Mouse (Mus musculus) heart, adult 2 months (tissue): ENCODE measurements around the gene Lrrn3.

Experiments
- CTCF ChIP-seq: fragments of 200-600 bp; IDR thresholded peaks from 2 replicates; pipeline ENCODE4 v1.8.1; 2022; ENCODE audit warnings: antibody characterized with exemption, mild to moderate bottlenecking, moderate library complexity
- EP300 ChIP-seq: fragments of 200-500 bp; IDR thresholded peaks from 2 replicates; pipeline ENCODE4 v1.6.1; 2011; ENCODE audit warnings: low read depth, low read length, control low read depth; ENCODE audit not compliant: insufficient read depth
- POLR2A ChIP-seq: fragments of 200-500 bp; IDR thresholded peaks from 2 replicates; pipeline ENCODE4 v1.6.1; 2011; ENCODE audit warnings: mild to moderate bottlenecking, low read depth, low read length, control low read depth; ENCODE audit not compliant: insufficient read depth

DNA sequence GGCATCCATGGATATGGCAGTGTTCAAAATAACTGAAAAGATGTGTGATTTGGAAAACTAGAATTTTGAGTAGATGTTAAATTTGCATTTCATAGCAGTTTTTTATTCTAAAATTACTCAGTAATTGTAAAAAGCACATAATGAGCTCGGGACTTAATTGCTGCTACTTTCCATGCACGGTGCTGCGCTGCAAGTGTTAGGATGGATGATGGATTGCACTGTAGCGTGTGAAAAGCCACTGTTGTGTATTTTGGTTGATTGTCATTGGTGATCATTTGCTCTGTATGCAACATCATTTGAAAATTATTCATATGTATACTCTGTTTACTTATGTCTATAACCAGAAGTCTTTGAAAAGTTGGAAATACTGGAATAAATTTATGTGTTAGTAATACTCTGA lies 68.3 kb downstream of the Lrrn3 start:
- TF ChIP-seq POLR2A (no peak), EP300 (no peak), CTCF (no peak)
